24 mouse cellular contexts compared by ENCODE assay signal in genomic region chr1:191881663-191882062, GRCm38 (mm10). TPM values are rescaled to one million over a fixed set of nuclear protein-coding genes. Genes with fewer than 3 reads are reported as not detected.
DNase-seq lines count a peak whose midpoint lies in the region; ATAC-seq and TF ChIP-seq lines count a peak whose summit lies in the region.
"Had no signal": no experiment of that assay in that cellular context is flagged by ENCODE, and none has a peak within 500 bp of the region (broad histone marks: within the 10 kb centered on the region; RNA-seq: fewer than 3 reads in every experiment).

No protein-coding gene starts in this region.

- no peaks in the 10 kb centered on the region for H3K27me3 ChIP-seq in forebrain, embryonic 10.5 days (ENCODE audit: poor library complexity, severe bottlenecking)
- no peaks in the 10 kb centered on the region for H3K27me3 ChIP-seq in forebrain, embryonic 11.5 days (ENCODE audit: control insufficient read depth, insufficient read depth, low read length)
- H3K27me3 ChIP-seq in megakaryocyte, embryonic 14.5 days (replicated peaks), result peaks cover 4% of the 10 kb centered on the region
- H3K27me3 ChIP-seq in liver, embryonic 14.5 days (ENCODE audit: control insufficient read depth, insufficient read depth, low read length), result no peaks in the 10 kb centered on the region; the same call in 1 of the 2 replicates
- H3K27me3 ChIP-seq: embryonic facial prominence, embryonic 13.5 days; midbrain, embryonic 12.5 days; Patski had no signal

- peak; percentile 37; the same call in 1 of the 2 replicates for TF ChIP-seq EP300 in liver, embryonic 14.5 days (IDR thresholded peaks at IDR 0.05; ENCODE audit: low read depth)

- H3K4me2 ChIP-seq in forebrain, embryonic 11.5 days (ENCODE audit: low read depth, low read length, severe bottlenecking), result no peak overlapping the region
- H3K4me2 ChIP-seq in liver, embryonic 14.5 days (ENCODE audit: low read depth), result peak overlapping the region; percentile 58
- H3K4me2 ChIP-seq: embryonic facial prominence, embryonic 13.5 days; lung, embryonic 14.5 days; midbrain, embryonic 12.5 days had no signal

- no peak for ATAC-seq in forebrain, embryonic 11.5 days (replicated peaks; ENCODE audit: low FRiP score)
- no peak for ATAC-seq in megakaryocyte, adult 5-6 weeks (ENCODE audit: poor library complexity, severe bottlenecking)
- peak; percentile 51; the same call in 1 of the 2 replicates for ATAC-seq in liver, embryonic 14.5 days (ENCODE audit: insufficient read depth)
- ATAC-seq: forebrain, embryonic 14.5 days; hindbrain, embryonic 16.5 days had no signal

- H3K27ac ChIP-seq in forebrain, embryonic 10.5 days, result peak overlapping the region; percentile 53; the same call in 1 of the 2 replicates
- no peak overlapping the region for H3K27ac ChIP-seq in forebrain, embryonic 11.5 days (ENCODE audit: low read depth, low read length)
- peak overlapping the region; percentile 73 for H3K27ac ChIP-seq in liver, embryonic 14.5 days
- H3K27ac ChIP-seq: embryonic facial prominence, embryonic 13.5 days; layer of hippocampus, adult 2 months; left cerebral cortex, adult 2 months; midbrain, embryonic 12.5 days had no signal

- H3K9ac ChIP-seq in forebrain, embryonic 11.5 days (ENCODE audit: low read length), result no peak overlapping the region
- peak overlapping the region; percentile 49 for H3K9ac ChIP-seq in liver, embryonic 14.5 days (replicated peaks)
- H3K9ac ChIP-seq: embryonic facial prominence, embryonic 13.5 days; lung, embryonic 14.5 days; midbrain, embryonic 12.5 days had no signal

- H3K4me1 ChIP-seq in forebrain, embryonic 10.5 days, result peaks cover 22% of the 10 kb centered on the region
- no peaks in the 10 kb centered on the region for H3K4me1 ChIP-seq in forebrain, embryonic 11.5 days (replicated peaks; ENCODE audit: control insufficient read depth, insufficient read depth, low read length)
- H3K4me1 ChIP-seq in megakaryocyte, embryonic 14.5 days, result peaks cover 100% of the 10 kb centered on the region
- peaks cover 50 to 60% of the 10 kb centered on the region in 2 experiments for H3K4me1 ChIP-seq in liver, embryonic 14.5 days (replicated peaks; ENCODE audit: control insufficient read depth in 2 of 2, insufficient read depth in 2 of 2, low read length in 1 of 2)
- H3K4me1 ChIP-seq: midbrain, embryonic 12.5 days had no signal

- H3K36me3 ChIP-seq in forebrain, embryonic 10.5 days (replicated peaks), result no peaks in the 10 kb centered on the region
- H3K36me3 ChIP-seq in forebrain, embryonic 11.5 days (ENCODE audit: control insufficient read depth, insufficient read depth, low read length), result no peaks in the 10 kb centered on the region
- peaks cover 4% of the 10 kb centered on the region for H3K36me3 ChIP-seq in megakaryocyte, embryonic 14.5 days (replicated peaks; ENCODE audit: low read length)
- H3K36me3 ChIP-seq in liver, embryonic 14.5 days (replicated peaks; ENCODE audit: control insufficient read depth, insufficient read depth, low read depth), result no peaks in the 10 kb centered on the region
- H3K36me3 ChIP-seq: embryonic facial prominence, embryonic 13.5 days; G1E; midbrain, embryonic 12.5 days had no signal

- no peak overlapping the region for H3K4me3 ChIP-seq in forebrain, embryonic 10.5 days
- no peak overlapping the region for H3K4me3 ChIP-seq in forebrain, embryonic 11.5 days (ENCODE audit: low read depth, low read length)
- H3K4me3 ChIP-seq in megakaryocyte, embryonic 14.5 days (replicated peaks), result peak overlapping the region; percentile 88
- peak overlapping the region in 1 of 2 experiments; percentile 14; a peak in 1 of 4 replicates for H3K4me3 ChIP-seq in liver, embryonic 14.5 days (ENCODE audit: insufficient read depth in 1 of 2, low read depth in 2 of 2, low read length in 2 of 2)
- H3K4me3 ChIP-seq: embryonic facial prominence, embryonic 13.5 days; layer of hippocampus, adult 2 months; left cerebral cortex, adult 2 months; midbrain, embryonic 12.5 days had no signal

- DNase-seq in forebrain, embryonic 10.5 days (ENCODE audit: extremely low spot score, low spot score), result no peak
- DNase-seq in forebrain, embryonic 11.5 days (ENCODE audit: low spot score), result no peak
- peak in 1 of 3 experiments; percentile 52 for DNase-seq in liver, embryonic 14.5 days (ENCODE audit: low read depth in 3 of 3, low spot score in 3 of 3)
- no peak for DNase-seq in urinary bladder, postnatal 10 days (ENCODE audit: low spot score)
- no peak for DNase-seq in thymus, postnatal 10 days (ENCODE audit: low spot score in 2 of 2)
- no peak for DNase-seq in cerebellum, adult 11 months
- DNase-seq: cerebellum, adult 11-12 months; cerebellum, adult 9-11 months; embryo, embryonic 11 days; gastrocnemius, postnatal 14 days; kidney, adult 18-20 months; lung, embryonic 14.5 days; thymus, adult 2 months; thymus, postnatal 4 days had no signal

- 69% methylated on average over 2 of the region's 2 CpGs for WGBS in forebrain, embryonic 10.5 days
- 68% methylated on average over 2 of the region's 2 CpGs for WGBS in forebrain, embryonic 11.5 days
- 5% methylated on average over 2 of the region's 2 CpGs for WGBS in liver, embryonic 14.5 days (ENCODE audit: insufficient replicate concordance)

- no peaks in the 10 kb centered on the region for H3K9me3 ChIP-seq in forebrain, embryonic 10.5 days
- H3K9me3 ChIP-seq in forebrain, embryonic 11.5 days (ENCODE audit: control insufficient read depth, low read length), result no peaks in the 10 kb centered on the region
- H3K9me3 ChIP-seq in megakaryocyte, embryonic 14.5 days, result no peaks in the 10 kb centered on the region
- H3K9me3 ChIP-seq in liver, embryonic 14.5 days (ENCODE audit: control insufficient read depth, low read length), result no peaks in the 10 kb centered on the region
- H3K9me3 ChIP-seq: embryonic facial prominence, embryonic 13.5 days; midbrain, embryonic 12.5 days had no signal

- TF ChIP-seq CTCF in liver, embryonic 14.5 days (IDR thresholded peaks at IDR 0.05; ENCODE audit: low read depth), result no peak

RNA-seq across cellular contexts. Expression of gene Slc30a1, which starts 24.9 kb away (rescaled TPM):
- 1.2 and 1.5 TPM in 2 replicates for polyA plus RNA-seq in forebrain, embryonic 10.5 days (2016; fragmentation: Nextera tagmentation; extraction: Ambion mirVana)
- 2.2 and 2.7 TPM in 2 replicates for polyA plus RNA-seq in forebrain, embryonic 11.5 days (2014; fragmentation: Nextera tagmentation; extraction: Ambion mirVana)
- 22.9 and 46.4 TPM in 2 replicates for polyA plus RNA-seq in megakaryocyte, embryonic 14.5 days (2012; ENCODE audit: insufficient read depth, low replicate concordance)
- 10.1 TPM in 2 replicates for total RNA-seq in megakaryocyte, adult 5-6 weeks (2015)
- total RNA-seq in megakaryocyte, adult 5-6 weeks (2017), result 11.2 and 12.1 TPM in 2 replicates
- polyA plus RNA-seq in liver, embryonic 14.5 days (2012; rRNA removed), result 3.8 and 5.9 TPM in 2 replicates
- polyA plus RNA-seq in liver, embryonic 14.5 days (2014; fragmentation: Nextera tagmentation; extraction: Ambion mirVana), result 2.1 and 3.2 TPM in 2 replicates
